Mouse (Mus musculus): ENCODE results near the gene Olfr1329. TPM values are rescaled to one million over a fixed set of nuclear protein-coding genes. Genes with fewer than 3 reads are reported as not detected.
"Not testable (repeated sequence)": the region's sequence is repeated elsewhere in the genome, so short reads cannot be mapped to it uniquely, and the experiment has no call there.

The Olfr1329 gene
- polyA plus RNA-seq (2012; fragmentation: generic; extraction: Trizol), result not detected

DNA sequence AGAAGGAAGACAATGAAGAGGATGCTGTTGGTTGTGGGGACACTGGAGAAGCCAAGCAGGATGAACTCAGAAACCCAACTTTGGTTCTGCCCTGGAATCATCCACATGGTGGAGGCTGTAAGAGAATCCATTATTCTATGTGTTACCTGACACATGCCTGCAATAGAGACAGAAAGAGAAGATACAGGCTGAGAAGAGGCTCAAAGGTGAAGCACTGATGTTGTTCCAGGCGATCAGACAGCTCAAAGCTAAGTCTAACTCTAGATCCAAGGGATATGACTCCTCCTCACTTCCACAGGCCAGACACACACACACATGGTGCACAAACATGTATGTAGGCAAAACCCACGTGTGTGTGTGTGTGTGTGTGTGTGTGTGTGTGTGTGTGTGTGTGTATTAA lies at the start of gene Olfr1329:
Gene Olfr1329 (minus strand): TSS at position 101 of the 400 bp plus-strand sequence.
- H3K36me3 ChIP-seq (ENCODE audit: control insufficient read depth, insufficient read depth); H3K27me3 ChIP-seq (ENCODE audit: control insufficient read depth, insufficient read depth, insufficient read length); H3K4me3 ChIP-seq; H3K79me2 ChIP-seq (ENCODE audit: control insufficient read depth, insufficient read depth); H3ac ChIP-seq (ENCODE audit: control insufficient read depth, insufficient read length); H3K4me2 ChIP-seq (ENCODE audit: low read depth): not testable (repeated sequence)

DNA sequence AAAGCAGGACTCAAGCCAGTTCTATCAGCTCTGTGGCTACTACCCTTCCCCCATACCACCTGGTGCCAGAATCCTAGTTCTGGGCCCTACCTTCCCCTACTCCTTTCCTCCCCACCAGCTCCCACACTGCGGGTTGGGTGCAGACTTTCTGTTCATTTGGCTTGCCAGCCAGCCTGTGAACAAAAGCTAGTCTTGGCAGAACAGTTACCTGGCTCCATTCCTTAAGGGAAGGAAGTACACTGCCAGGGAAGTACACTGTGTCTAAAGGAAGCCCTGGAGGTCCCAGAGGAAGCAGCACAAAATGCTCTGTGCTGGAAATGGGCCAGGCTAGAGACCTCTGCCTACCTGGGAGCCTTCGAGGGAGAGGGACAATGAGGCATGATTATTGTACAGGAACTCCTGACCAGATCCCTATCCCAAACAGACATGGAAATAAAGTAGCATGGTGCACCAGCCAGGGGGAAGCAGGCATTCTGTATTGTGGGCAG lies 43.9 kb upstream of the Olfr1329 start, which contains the start of gene Lao1:
Gene Lao1 (plus strand): TSS at position 438 of the 488 bp plus-strand sequence.
- H3K79me2 ChIP-seq (ENCODE audit: control insufficient read depth, insufficient read depth), result no peaks in the 10 kb centered on the region
- H3K4me2 ChIP-seq (ENCODE audit: low read depth), result no peak within 1 kb of the TSS
- no peaks in the 10 kb centered on the region for H3K36me3 ChIP-seq (ENCODE audit: control insufficient read depth, insufficient read depth)
- no peak within 1 kb of the TSS for H3K4me3 ChIP-seq
- no peak within 1 kb of the TSS for H3ac ChIP-seq (ENCODE audit: control insufficient read depth, insufficient read length)
- TF ChIP-seq POLR2AphosphoS2 (IDR thresholded peaks at IDR 0.05; ENCODE audit: insufficient read length, low read depth), result no peak
- TF ChIP-seq TCF3 (IDR thresholded peaks at IDR 0.05; ENCODE audit: insufficient read length, low read depth), result no peak
- TF ChIP-seq SRF (IDR thresholded peaks at IDR 0.05; ENCODE audit: control insufficient read depth, insufficient read length, low read depth), result no peak
- TF ChIP-seq USF1 (IDR thresholded peaks at IDR 0.05; ENCODE audit: low read depth), result no peak
- no peak for TF ChIP-seq MYOD1 (IDR thresholded peaks at IDR 0.05; ENCODE audit: control insufficient read depth in 1 of 3, insufficient read length in 2 of 3, low read depth in 2 of 3)
- TF ChIP-seq POLR2A (IDR thresholded peaks at IDR 0.05; ENCODE audit: insufficient read length, low read depth), result no peak
- TF ChIP-seq MYOG (IDR thresholded peaks at IDR 0.05; ENCODE audit: control insufficient read depth in 1 of 3, insufficient read depth in 1 of 3, insufficient read length in 2 of 3, low read depth in 2 of 3), result no peak
- TF ChIP-seq MAX (IDR thresholded peaks at IDR 0.05; ENCODE audit: low read depth), result no peak
- TF ChIP-seq REST (IDR thresholded peaks at IDR 0.05; ENCODE audit: insufficient read depth, insufficient read length), result no peak
- TF ChIP-seq CEBPB (IDR thresholded peaks at IDR 0.05; ENCODE audit: insufficient read depth, poor library complexity, severe bottlenecking), result no peak
- no peak for TF ChIP-seq TCF12 (IDR thresholded peaks at IDR 0.05; ENCODE audit: insufficient read depth, poor library complexity, severe bottlenecking)
- TF ChIP-seq E2F4 (IDR thresholded peaks at IDR 0.05; ENCODE audit: insufficient read depth), result no peak
- H3K27me3 ChIP-seq (ENCODE audit: control insufficient read depth, insufficient read depth, insufficient read length), result no peaks in the 10 kb centered on the region

GRCm38 (mm10) chr4:118958812-118959211 lies 41.5 kb upstream of the Olfr1329 start:
- Histone ChIP-seq H3ac (ENCODE audit: control insufficient read depth, insufficient read length) (no peak overlapping the region), H3K27me3 (ENCODE audit: control insufficient read depth, insufficient read depth, insufficient read length) (peaks cover 17% of the 10 kb centered on the region), H3K4me2 (ENCODE audit: low read depth) (no peak overlapping the region), H3K36me3 (ENCODE audit: control insufficient read depth, insufficient read depth) (no peaks in the 10 kb centered on the region), H3K4me3 (no peak overlapping the region), H3K79me2 (ENCODE audit: control insufficient read depth, insufficient read depth) (no peaks in the 10 kb centered on the region)
- TF ChIP-seq CEBPB (IDR thresholded peaks at IDR 0.05; ENCODE audit: insufficient read depth, poor library complexity, severe bottlenecking), result no peak
- TF ChIP-seq TCF12 (IDR thresholded peaks at IDR 0.05; ENCODE audit: insufficient read depth, poor library complexity, severe bottlenecking), result no peak
- no peak for TF ChIP-seq SRF (IDR thresholded peaks at IDR 0.05; ENCODE audit: control insufficient read depth, insufficient read length, low read depth)
- TF ChIP-seq MYOG (IDR thresholded peaks at IDR 0.05; ENCODE audit: control insufficient read depth in 1 of 3, insufficient read depth in 1 of 3, insufficient read length in 2 of 3, low read depth in 2 of 3), result no peak
- TF ChIP-seq USF1 (IDR thresholded peaks at IDR 0.05; ENCODE audit: low read depth), result no peak
- TF ChIP-seq POLR2AphosphoS2 (IDR thresholded peaks at IDR 0.05; ENCODE audit: insufficient read length, low read depth), result no peak
- no peak for TF ChIP-seq POLR2A (IDR thresholded peaks at IDR 0.05; ENCODE audit: insufficient read length, low read depth)

DNA sequence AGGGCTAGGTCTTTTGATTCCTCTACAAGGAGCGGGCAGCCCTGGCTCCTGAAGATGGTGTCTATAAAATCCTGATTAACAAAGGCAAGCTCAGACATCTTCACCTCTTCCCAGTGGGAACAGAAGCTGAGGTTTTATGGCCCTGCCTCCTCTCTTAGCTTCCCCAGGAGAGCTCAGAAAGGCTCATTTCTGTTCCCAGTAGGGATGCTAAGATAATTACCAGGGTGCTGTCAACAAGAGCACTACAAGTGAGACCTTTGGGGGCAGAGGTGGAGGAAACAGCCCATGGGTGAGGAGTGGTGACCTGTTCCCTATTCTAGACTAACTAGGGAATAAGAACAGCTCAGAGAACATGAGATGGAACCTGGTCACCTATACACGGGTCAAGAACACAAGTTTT lies 21.2 kb upstream of the Olfr1329 start, which contains the start of gene Olfr1328:
Gene Olfr1328 (minus strand): TSS at position 101 of the 400 bp plus-strand sequence.
- no peak within 1 kb of the TSS for H3K4me2 ChIP-seq (ENCODE audit: low read depth)
- no peak within 1 kb of the TSS for H3ac ChIP-seq (ENCODE audit: control insufficient read depth, insufficient read length)
- no peaks in the 10 kb centered on the region for H3K27me3 ChIP-seq (ENCODE audit: control insufficient read depth, insufficient read depth, insufficient read length)
- TF ChIP-seq MAX (IDR thresholded peaks at IDR 0.05; ENCODE audit: low read depth) (no peak), MYOD1 (IDR thresholded peaks at IDR 0.05; ENCODE audit: control insufficient read depth in 1 of 3, insufficient read length in 2 of 3, low read depth in 2 of 3) (no peak), POLR2A (IDR thresholded peaks at IDR 0.05; ENCODE audit: insufficient read length, low read depth) (no peak), TCF12 (IDR thresholded peaks at IDR 0.05; ENCODE audit: insufficient read depth, poor library complexity, severe bottlenecking) (no peak), POLR2AphosphoS2 (IDR thresholded peaks at IDR 0.05; ENCODE audit: insufficient read length, low read depth) (no peak)
- H3K36me3 ChIP-seq (ENCODE audit: control insufficient read depth, insufficient read depth), result no peaks in the 10 kb centered on the region
- H3K79me2 ChIP-seq (ENCODE audit: control insufficient read depth, insufficient read depth), result no peaks in the 10 kb centered on the region
- H3K4me3 ChIP-seq, result no peak within 1 kb of the TSS

GRCm38 (mm10) chr4:118931326-118931725 lies 14.1 kb upstream of the Olfr1329 start:
- H3K27me3 ChIP-seq (ENCODE audit: control insufficient read depth, insufficient read depth, insufficient read length); H3K79me2 ChIP-seq (ENCODE audit: control insufficient read depth, insufficient read depth); H3ac ChIP-seq (ENCODE audit: control insufficient read depth, insufficient read length); H3K4me3 ChIP-seq; H3K36me3 ChIP-seq (ENCODE audit: control insufficient read depth, insufficient read depth); H3K4me2 ChIP-seq (ENCODE audit: low read depth): not testable (repeated sequence)

- TF ChIP-seq CEBPB (IDR thresholded peaks at IDR 0.05; ENCODE audit: insufficient read depth, poor library complexity, severe bottlenecking), result no peak
- no peak for TF ChIP-seq MAX (IDR thresholded peaks at IDR 0.05; ENCODE audit: low read depth)
- no peak for TF ChIP-seq USF1 (IDR thresholded peaks at IDR 0.05; ENCODE audit: low read depth)
- H3ac ChIP-seq (ENCODE audit: control insufficient read depth, insufficient read length), result no peak overlapping the region
- H3K4me3 ChIP-seq, result peak overlapping the region; percentile 15
- no peak overlapping the region for H3K4me2 ChIP-seq (ENCODE audit: low read depth)
- H3K36me3 ChIP-seq (ENCODE audit: control insufficient read depth, insufficient read depth), result no peaks in the 10 kb centered on the region
- no peaks in the 10 kb centered on the region for H3K79me2 ChIP-seq (ENCODE audit: control insufficient read depth, insufficient read depth)
- no peaks in the 10 kb centered on the region for H3K27me3 ChIP-seq (ENCODE audit: control insufficient read depth, insufficient read depth, insufficient read length)
These were observed 15.3 kb downstream of the Olfr1329 start for GRCm38 (mm10) chr4:118901981-118902380.
